Mouse (Mus musculus): ENCODE results near the gene Podxl. TPM values are rescaled to one million over a fixed set of nuclear protein-coding genes. Genes with fewer than 3 reads are reported as not detected.
A peak's percentile ranks its signal among the peaks of the same experiment; 100 is the strongest.

The Podxl gene
- polyA plus RNA-seq, 1 experiment: not detected

GRCm38 (mm10) chr6:31534705-31535104 is 29.1 kb downstream of the Podxl start:
- H3K27ac ChIP-seq (ENCODE audit: insufficient read depth, low read depth, low read length): no peak overlapping the region
- no peak for TF ChIP-seq CTCF (IDR thresholded peaks at IDR 0.05; ENCODE audit: insufficient read depth, low read depth, low read length)
- no peak for TF ChIP-seq POLR2A (IDR thresholded peaks at IDR 0.05; ENCODE audit: insufficient read depth, low read depth, low read length)
- H3K4me1 ChIP-seq (ENCODE audit: control insufficient read depth, insufficient read depth, low read length): no peaks in the 10 kb centered on the region
- no peak overlapping the region for H3K4me3 ChIP-seq (ENCODE audit: insufficient read depth, low read depth, low read length)
- WGBS: 78% methylated on average over 5 of the region's 5 CpGs

GRCm38 (mm10) chr6:31531880-31532279 is 31.9 kb downstream of the Podxl start:
- Histone ChIP-seq H3K4me1 (ENCODE audit: control insufficient read depth, insufficient read depth, low read length) (no peaks in the 10 kb centered on the region), H3K27ac (ENCODE audit: insufficient read depth, low read depth, low read length) (no peak overlapping the region), H3K4me3 (ENCODE audit: insufficient read depth, low read depth, low read length) (no peak overlapping the region)
- 87% methylated on average over 3 of the region's 3 CpGs for WGBS
- no peak for TF ChIP-seq POLR2A (IDR thresholded peaks at IDR 0.05; ENCODE audit: insufficient read depth, low read depth, low read length)
- TF ChIP-seq CTCF (IDR thresholded peaks at IDR 0.05; ENCODE audit: insufficient read depth, low read depth, low read length): no peak

GRCm38 (mm10) chr6:31528339-31528738 is 35.4 kb downstream of the Podxl start:
- TF ChIP-seq POLR2A (IDR thresholded peaks at IDR 0.05; ENCODE audit: insufficient read depth, low read depth, low read length): no peak
- no peak for TF ChIP-seq CTCF (IDR thresholded peaks at IDR 0.05; ENCODE audit: insufficient read depth, low read depth, low read length)
- Histone ChIP-seq H3K4me1 (ENCODE audit: control insufficient read depth, insufficient read depth, low read length) (peaks cover 6% of the 10 kb centered on the region; the same call in 1 of the 2 replicates), H3K27ac (ENCODE audit: insufficient read depth, low read depth, low read length) (no peak overlapping the region), H3K4me3 (ENCODE audit: insufficient read depth, low read depth, low read length) (no peak overlapping the region)
- 81% methylated on average over 5 of the region's 5 CpGs for WGBS

GRCm38 (mm10) chr6:31527897-31528296 is 35.9 kb downstream of the Podxl start:
- H3K27ac ChIP-seq (ENCODE audit: insufficient read depth, low read depth, low read length): no peak overlapping the region
- H3K4me1 ChIP-seq (ENCODE audit: control insufficient read depth, insufficient read depth, low read length): peaks cover 9% of the 10 kb centered on the region
- WGBS: 82% methylated on average over 7 of the region's 7 CpGs
- TF ChIP-seq POLR2A (IDR thresholded peaks at IDR 0.05; ENCODE audit: insufficient read depth, low read depth, low read length) (no peak), CTCF (IDR thresholded peaks at IDR 0.05; ENCODE audit: insufficient read depth, low read depth, low read length) (no peak)
- no peak overlapping the region for H3K4me3 ChIP-seq (ENCODE audit: insufficient read depth, low read depth, low read length)

DNA sequence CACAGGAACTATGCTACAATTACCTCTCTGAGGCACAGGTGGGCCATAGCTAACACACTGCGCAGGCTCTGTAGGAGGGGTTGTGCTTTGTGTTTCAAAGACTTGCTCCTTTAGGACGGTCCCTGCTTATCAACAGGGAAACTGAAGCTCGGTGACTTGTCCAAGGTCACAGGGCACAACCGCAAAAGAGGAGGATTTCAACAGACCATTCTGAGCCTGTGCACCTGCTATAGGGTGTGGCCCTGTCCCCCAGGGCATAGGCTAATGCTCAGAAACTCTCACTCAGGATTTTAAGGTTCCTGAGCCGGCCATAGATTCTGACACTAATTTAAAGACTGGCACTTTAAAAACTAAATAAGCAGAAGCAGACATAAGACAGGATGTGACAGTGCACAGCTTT is 36.9 kb downstream of the Podxl start:
- H3K4me1 ChIP-seq (ENCODE audit: control insufficient read depth, insufficient read depth, low read length): peaks cover 15% of the 10 kb centered on the region
- H3K4me3 ChIP-seq (ENCODE audit: insufficient read depth, low read depth, low read length): no peak overlapping the region
- TF ChIP-seq CTCF (IDR thresholded peaks at IDR 0.05; ENCODE audit: insufficient read depth, low read depth, low read length) (no peak), POLR2A (IDR thresholded peaks at IDR 0.05; ENCODE audit: insufficient read depth, low read depth, low read length) (no peak)
- 92% methylated on average over 5 of the region's 5 CpGs for WGBS
- no peak overlapping the region for H3K27ac ChIP-seq (ENCODE audit: insufficient read depth, low read depth, low read length)

GRCm38 (mm10) chr6:31525231-31525900 is 38.4 kb downstream of the Podxl start:
- H3K27ac ChIP-seq (ENCODE audit: insufficient read depth, low read depth, low read length): no peak overlapping the region
- H3K4me1 ChIP-seq (ENCODE audit: control insufficient read depth, insufficient read depth, low read length): peaks cover 15% of the 10 kb centered on the region
- H3K4me3 ChIP-seq (ENCODE audit: insufficient read depth, low read depth, low read length): no peak overlapping the region
- WGBS: 65% methylated on average over 6 of the region's 6 CpGs
- peak; percentile 68 for TF ChIP-seq CTCF (IDR thresholded peaks at IDR 0.05; ENCODE audit: insufficient read depth, low read depth, low read length)
- TF ChIP-seq POLR2A (IDR thresholded peaks at IDR 0.05; ENCODE audit: insufficient read depth, low read depth, low read length): no peak

GRCm38 (mm10) chr6:31524647-31525046 is 39.1 kb downstream of the Podxl start:
- no peak overlapping the region for H3K4me3 ChIP-seq (ENCODE audit: insufficient read depth, low read depth, low read length)
- TF ChIP-seq CTCF (IDR thresholded peaks at IDR 0.05; ENCODE audit: insufficient read depth, low read depth, low read length): no peak
- no peak for TF ChIP-seq POLR2A (IDR thresholded peaks at IDR 0.05; ENCODE audit: insufficient read depth, low read depth, low read length)
- no peak overlapping the region for H3K27ac ChIP-seq (ENCODE audit: insufficient read depth, low read depth, low read length)
- 89% methylated on average over 8 of the region's 8 CpGs for WGBS
- H3K4me1 ChIP-seq (ENCODE audit: control insufficient read depth, insufficient read depth, low read length): peaks cover 15% of the 10 kb centered on the region

DNA sequence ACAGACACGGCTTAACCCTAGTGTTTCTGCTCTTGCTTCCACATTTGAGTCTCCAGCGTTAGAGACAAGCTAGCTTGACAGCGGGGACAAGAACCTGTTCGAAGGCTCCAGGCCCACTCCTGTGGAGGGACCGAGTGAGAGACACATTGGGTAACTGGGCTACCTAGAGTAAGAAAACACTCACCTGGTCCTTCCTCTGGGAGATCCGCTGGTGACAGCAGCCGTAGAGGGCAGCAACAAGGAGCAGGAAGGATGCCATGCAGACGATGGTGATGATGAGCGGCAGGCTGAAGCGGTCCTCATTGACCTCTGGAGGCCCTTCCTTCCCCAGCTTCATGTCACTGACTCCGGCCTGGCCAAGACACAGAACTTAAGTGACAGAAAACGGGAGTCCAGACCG is 39.7 kb downstream of the Podxl start:
- no peak overlapping the region for H3K4me3 ChIP-seq (ENCODE audit: insufficient read depth, low read depth, low read length)
- peaks cover 15% of the 10 kb centered on the region for H3K4me1 ChIP-seq (ENCODE audit: control insufficient read depth, insufficient read depth, low read length)
- 94% methylated on average over 13 of the region's 13 CpGs for WGBS
- TF ChIP-seq CTCF (IDR thresholded peaks at IDR 0.05; ENCODE audit: insufficient read depth, low read depth, low read length): no peak
- no peak for TF ChIP-seq POLR2A (IDR thresholded peaks at IDR 0.05; ENCODE audit: insufficient read depth, low read depth, low read length)
- no peak overlapping the region for H3K27ac ChIP-seq (ENCODE audit: insufficient read depth, low read depth, low read length)

DNA sequence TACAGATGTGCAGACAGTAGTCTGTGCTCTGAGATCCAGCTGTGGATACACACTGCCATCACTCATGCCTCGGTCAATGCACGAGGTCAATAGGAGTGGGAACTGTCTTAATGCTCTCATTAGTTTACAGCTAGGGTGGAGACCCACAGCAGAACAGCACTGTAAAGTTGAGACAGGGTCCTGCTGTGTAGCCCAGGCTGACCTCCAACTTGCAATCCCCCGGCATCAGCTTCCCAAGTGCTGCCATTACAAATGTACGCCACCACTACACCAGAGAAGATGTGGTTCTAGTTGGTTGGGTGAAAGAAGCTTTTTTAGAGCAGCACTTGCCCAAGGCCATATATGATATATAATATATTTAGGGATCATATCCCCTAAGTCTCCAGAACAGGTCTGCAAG is 40.1 kb downstream of the Podxl start:
- no peak overlapping the region for H3K4me3 ChIP-seq (ENCODE audit: insufficient read depth, low read depth, low read length)
- H3K4me1 ChIP-seq (ENCODE audit: control insufficient read depth, insufficient read depth, low read length): peaks cover 15% of the 10 kb centered on the region
- WGBS: 92% methylated on average over 4 of the region's 4 CpGs
- H3K27ac ChIP-seq (ENCODE audit: insufficient read depth, low read depth, low read length): no peak overlapping the region
- TF ChIP-seq CTCF (IDR thresholded peaks at IDR 0.05; ENCODE audit: insufficient read depth, low read depth, low read length) (no peak), POLR2A (IDR thresholded peaks at IDR 0.05; ENCODE audit: insufficient read depth, low read depth, low read length) (no peak)
